Mouse (Mus musculus): ENCODE measurements around the gene Zswim7.
"Not testable (repeated sequence)": the region's sequence is repeated elsewhere in the genome, so short reads cannot be mapped to it uniquely, and the experiment has no call there.

Zswim7 gene

DNA sequence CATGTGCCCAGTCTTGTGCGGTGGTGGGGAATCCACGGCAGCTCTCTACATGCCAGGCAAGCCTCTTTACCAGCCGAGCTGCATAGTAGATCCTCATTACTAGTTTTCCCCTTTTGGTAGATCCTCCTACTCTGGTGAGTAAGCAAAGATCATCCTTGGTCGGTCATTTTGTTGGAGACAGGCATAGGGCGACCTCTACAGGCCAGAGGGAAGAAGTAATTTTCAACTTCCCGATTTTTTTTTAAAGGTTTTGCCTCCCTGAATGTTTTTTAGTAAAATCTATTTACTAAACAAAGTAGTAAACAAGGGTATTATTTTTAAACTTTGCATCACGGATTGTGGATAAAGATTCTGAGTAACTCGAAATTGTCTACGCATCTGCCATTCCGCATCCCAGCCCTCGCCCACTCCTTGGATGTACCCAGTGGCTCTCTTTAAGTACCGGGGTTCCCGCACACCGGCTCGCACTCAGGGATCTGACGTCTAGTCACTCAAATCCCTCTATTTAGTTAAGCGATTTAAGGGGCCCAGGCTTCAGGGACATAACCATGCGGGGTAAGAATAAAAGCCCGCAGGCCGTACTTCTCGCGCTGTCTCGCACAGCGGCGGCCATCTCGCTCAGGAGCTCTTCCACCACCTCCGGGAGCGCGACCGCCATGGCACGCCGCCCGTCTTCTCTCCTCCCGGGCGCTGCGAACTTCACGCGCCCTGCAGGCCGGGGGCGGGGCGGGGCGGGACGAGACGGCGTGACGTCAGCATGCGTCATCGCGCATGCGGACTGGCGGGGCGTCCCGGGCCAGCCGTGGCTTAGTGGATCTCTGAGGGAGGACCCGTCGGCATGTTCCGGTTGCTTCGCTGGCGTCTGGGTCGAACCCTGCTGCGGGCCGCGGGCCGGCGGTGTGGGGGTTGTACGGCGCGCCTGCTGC, at the start of gene Zswim7, which contains the start of gene Ttc19:
Zswim7 (minus strand) TSS at position 701 of the 926 bp plus-strand sequence.
Ttc19 (plus strand) TSS at position 799 of the 926 bp plus-strand sequence.
- DNase-seq (ENCODE audit: low read depth, low spot score), result peak; percentile 95

DNA sequence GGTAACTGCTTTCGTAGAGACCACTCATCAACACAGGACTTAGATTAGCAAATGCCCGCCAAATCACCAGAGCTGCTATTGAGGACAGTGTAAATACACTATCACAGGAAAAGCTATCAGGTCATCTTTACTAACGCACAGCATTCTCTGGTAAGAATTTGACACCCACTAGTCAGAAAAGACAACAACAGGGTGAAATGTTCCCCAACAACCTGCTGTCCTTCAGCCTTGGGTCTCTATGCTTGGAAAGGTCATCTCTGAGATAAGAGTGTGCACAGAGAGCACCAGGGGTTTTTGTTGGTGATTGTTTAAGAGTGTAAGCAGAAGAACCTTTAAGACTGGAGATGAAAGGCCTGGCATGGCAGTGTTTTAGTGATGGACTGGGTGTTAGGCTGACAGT, 42.5 kb upstream of the Zswim7 start:
- no peak for DNase-seq (ENCODE audit: low read depth, low spot score)

DNA sequence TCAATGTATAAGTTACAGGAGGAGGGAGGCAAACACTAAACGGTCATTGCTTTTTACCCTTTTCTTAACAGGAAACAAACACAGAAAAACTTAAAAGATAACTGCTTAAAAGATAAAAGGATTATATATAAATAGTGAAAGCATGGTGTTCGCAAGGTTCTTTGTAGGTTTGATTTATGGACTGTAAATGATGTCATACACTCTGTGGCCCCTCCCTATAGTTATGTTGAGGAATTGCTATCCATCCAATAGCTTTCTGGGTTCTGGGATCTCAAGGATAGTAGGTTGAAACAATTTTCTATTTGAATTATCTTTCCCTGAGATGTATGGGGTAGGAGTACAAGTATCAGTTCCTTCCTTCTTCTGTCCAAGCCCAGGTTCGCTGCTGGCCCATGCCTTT, 38.9 kb upstream of the Zswim7 start:
- no peak for DNase-seq (ENCODE audit: low read depth, low spot score)

- DNase-seq (ENCODE audit: low read depth, low spot score), result peak; percentile 92
Measured at GRCm38 (mm10) chr11:62317746-62318145, 36.6 kb upstream of the Zswim7 start.

DNA sequence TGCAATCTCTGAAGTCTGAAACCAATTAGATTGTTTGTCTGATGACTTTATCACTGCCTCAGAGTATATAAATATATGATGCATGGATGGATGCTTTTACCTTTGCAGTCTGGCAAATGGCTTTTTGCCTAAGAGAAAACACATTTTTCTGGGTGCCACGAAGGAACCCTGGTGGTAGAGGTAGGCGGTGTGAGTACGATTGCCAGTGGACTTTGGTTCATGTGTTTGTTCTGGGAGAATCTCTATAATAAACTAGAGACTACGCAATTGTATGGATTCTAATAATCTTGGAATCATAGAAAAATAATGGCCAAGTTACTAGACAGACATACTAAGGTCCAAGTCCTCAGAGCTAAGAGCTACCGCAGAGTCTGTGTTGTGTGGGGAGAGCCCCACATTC, 33.8 kb upstream of the Zswim7 start:
- DNase-seq (ENCODE audit: low read depth, low spot score), result no peak

- DNase-seq (ENCODE audit: low read depth, low spot score), result no peak
Measured at GRCm38 (mm10) chr11:62309296-62309695, 28.1 kb upstream of the Zswim7 start.

DNA sequence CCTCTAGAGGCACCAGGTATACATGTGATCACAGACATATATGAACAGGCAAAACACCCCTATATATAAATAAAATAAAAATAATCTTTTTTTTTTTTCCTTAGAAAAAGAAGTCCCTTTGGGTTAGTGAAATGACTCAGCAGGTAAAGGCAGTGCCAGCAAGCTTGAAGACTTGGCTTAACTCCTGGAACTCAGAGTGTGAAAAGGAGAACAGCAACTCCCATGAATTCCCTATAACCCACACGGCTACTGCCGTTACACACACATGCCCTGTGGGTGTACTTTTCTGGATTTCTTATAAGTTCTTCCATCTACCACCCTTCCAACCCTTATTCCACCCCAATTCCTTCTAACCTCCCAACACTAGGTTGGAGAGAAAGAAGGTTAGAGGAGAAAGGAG, 24.7 kb upstream of the Zswim7 start:
- DNase-seq (ENCODE audit: low read depth, low spot score), result peak; percentile 87

DNA sequence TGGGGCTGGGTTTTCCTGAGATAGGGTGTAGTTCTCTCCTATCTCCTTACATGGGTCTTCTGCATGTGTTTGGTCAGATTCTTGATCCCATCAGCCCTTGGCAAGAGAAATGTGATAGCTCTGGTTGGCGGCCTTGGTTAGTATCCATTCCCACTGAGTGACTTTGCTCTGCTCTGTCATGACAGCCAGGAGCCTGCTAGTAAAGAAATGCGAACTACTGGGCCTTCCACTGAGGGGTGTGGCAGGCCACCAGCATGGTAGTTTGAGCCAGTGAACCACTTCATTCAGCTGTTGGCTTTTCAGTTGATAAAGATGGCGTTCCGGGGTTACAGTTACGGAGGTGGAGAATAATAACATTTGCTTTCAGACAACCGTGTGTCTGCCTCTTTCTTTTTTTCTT, 17.7 kb upstream of the Zswim7 start:
- no peak for DNase-seq (ENCODE audit: low read depth, low spot score)

- no peak for DNase-seq (ENCODE audit: low read depth, low spot score)
Measured at GRCm38 (mm10) chr11:62294121-62294520, 12.9 kb upstream of the Zswim7 start.

DNA sequence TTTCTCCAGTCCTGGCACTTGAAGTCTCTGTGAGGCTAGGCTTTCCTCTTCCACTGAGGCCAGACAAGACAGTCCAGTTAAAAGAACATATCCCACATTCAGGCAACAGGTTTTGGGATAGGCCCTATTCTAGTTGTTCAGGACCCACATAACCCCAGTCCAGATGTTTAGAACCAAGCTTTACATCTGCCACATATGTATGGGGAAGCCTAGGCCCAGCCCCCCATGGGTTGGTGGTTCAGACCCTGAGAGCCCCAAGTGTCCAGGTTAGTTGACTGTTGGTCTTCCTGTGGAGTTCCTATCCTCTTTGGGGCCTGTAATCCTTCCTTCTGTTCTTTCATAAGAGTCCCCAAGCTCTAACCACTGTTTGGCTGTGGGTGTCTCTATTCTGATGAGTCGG, 6.5 kb upstream of the Zswim7 start:
- DNase-seq (ENCODE audit: low read depth, low spot score), result no peak

- no peak for DNase-seq (ENCODE audit: low read depth, low spot score)
Measured at GRCm38 (mm10) chr11:62285020-62285419, 3.8 kb upstream of the Zswim7 start.

DNA sequence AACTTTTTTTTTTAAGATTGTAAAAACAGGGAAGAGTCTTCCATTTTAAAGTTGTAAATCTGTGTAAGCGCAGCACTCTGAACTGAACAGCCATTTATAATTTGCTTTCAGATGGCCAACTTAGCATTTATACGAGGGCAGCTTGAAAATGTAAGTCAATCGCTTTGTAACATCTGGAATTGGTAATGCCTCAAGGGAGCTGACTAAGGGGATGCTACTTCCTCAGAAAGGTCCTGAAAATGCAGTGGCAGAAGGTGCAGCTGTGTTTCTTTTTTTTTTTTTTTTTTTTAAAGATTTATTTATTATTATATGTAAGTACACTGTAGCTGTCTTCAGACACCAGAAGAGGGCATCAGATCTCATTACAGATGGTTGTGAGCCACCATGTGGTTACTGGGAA, 2.8 kb upstream of the Zswim7 start:
- not testable (repeated sequence) for DNase-seq (ENCODE audit: low read depth, low spot score)

DNA sequence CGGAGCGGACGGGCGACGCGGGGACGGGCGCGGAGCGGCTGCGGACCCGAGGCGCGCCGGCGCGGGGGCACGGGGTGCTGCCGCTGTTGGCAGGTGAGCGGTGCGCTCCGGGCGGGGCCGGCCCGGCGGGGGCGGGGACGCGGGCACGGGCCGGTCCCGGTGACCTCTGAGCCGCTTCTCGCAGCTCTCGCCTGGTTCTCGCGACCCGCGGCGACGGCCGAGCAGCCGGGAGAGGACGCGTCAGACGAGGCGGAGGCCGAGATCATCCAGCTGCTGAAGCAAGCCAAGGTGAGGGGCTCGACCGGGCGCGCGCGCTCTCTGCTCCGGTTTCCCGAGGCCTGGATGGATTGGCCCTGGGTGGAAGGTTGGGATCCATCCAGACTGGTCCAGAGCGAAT, 424 bp upstream of the Zswim7 start:
- DNase-seq (ENCODE audit: low read depth, low spot score), result no peak

DNA sequence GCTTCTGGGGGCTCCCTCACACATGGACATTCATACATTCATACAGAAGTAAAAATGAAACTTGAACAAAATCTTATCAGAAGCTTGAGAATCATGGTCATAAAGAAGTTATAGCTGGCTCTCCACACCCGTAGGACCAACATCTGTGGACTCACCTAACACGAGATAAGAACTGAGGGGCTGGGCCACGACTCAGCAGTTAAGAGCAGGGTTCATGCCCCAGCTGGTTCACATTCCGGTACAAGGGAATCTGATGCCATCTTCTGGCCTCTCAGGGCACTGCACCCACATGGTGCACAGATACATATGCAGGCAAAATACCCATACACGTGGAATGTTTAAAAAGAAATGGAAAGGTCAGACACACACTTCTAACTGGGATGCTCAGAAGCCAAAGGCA, 3.1 kb downstream of the Zswim7 start:
- DNase-seq (ENCODE audit: low read depth, low spot score), result peak; percentile 36

DNA sequence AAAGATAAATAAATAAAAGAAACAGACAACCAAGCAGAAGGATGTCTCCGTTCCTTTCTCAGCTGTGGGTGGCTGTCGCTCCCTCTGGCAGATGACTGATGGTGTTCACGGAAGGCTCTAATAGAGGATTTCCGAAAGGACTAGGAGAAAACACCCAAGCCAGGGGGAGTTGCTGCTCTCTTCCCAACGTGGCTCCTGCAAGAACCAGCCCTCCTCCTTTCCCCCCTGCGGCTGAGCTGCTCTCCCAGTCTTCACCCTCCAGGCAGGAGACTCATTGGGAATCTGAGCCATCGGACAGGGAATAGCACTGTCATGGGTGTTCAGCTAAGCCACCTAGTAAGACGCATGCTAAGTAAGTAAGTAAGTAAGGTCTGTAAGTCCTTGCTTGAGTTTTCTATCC, 4.1 kb downstream of the Zswim7 start:
- DNase-seq (ENCODE audit: low read depth, low spot score), result no peak

DNA sequence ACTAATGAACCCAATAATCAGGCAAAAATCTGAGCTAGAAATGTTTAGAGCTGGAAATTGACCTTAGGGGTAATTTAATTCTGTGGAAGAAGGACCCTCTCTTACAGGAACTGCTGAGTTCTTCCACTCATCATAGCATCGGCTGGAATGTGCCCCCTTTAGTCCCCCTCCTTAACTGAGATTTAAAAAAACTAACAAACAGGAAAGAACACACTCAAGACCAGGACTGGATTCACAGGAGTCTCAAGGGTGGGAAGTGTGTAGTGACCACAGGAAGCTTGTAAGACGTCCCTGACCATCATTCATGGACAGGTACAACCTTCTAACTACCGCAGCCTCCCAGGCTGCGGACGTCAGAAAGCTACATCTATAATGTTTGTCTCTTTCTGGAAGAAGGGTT, 10.3 kb downstream of the Zswim7 start:
- no peak for DNase-seq (ENCODE audit: low read depth, low spot score)

DNA sequence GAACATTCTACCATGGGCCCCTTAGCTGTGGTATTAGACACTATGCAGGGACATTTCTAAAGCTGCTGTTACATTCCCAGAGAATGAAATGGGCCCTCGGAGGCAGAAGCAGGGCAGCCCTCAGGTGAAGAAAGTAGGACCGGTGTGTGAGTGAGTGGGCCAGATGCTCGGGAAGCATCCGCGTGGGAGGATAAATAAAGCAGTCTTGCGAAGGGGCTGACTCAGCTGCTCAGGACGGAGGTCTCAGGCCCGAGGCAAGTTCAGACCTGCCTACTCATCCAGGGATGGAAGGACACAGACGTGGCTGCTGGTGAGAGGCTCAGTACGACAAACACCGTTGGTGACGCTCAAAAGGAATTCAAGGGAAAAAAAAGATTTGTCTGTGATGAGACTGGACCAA, 12.1 kb downstream of the Zswim7 start:
- DNase-seq (ENCODE audit: low read depth, low spot score), result no peak

- no peak for DNase-seq (ENCODE audit: low read depth, low spot score)
Measured at GRCm38 (mm10) chr11:62268381-62268780, 12.8 kb downstream of the Zswim7 start.

- no peak for DNase-seq (ENCODE audit: low read depth, low spot score)
Measured at GRCm38 (mm10) chr11:62266466-62267214, 14.5 kb downstream of the Zswim7 start.

GRCm38 (mm10) chr11:62265642-62266041, 15.5 kb downstream of the Zswim7 start:
- no peak for DNase-seq (ENCODE audit: low read depth, low spot score)

GRCm38 (mm10) chr11:62264018-62264417, 17.2 kb downstream of the Zswim7 start:
- DNase-seq (ENCODE audit: low read depth, low spot score), result no peak

DNA sequence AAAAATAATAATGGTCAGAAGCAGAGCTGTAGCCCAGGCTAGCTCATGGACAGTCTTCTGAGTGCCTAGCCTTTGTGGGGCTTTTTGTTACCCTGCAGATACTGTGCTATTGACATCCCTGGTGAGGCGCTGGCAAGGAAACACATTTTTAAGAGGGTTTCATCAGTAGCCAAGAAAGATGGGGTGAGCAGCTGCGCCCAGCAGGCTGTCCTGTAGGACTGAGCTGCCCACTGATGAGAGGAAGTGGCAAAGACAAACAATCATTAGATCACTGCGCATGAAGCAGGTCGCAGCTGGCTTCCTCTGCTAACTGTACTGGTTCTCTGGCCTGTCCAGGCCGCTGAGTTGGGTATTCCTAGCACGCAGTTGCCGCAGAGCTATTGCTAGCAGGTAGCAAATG, 17.6 kb downstream of the Zswim7 start:
- peak; percentile 50 for DNase-seq (ENCODE audit: low read depth, low spot score)

DNA sequence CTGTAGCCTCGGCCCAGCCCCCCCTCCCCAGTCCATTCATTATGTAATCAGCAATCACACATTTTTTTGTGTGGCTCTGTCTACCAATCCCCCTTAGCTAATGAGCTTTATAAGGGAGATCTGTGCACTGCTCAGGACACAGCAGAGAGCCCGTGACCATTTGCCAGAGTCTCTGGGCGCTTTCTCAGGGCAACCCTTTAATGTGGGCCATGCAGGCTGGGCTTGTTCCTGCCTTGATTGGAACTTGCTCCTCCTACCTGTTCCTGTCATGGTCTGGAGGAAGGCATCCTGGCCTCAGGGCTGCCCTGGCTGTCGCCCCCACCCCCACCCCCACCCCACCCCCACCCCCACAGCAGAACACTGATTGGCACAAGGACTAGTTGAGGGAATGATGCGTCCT, 22.0 kb downstream of the Zswim7 start:
- DNase-seq (ENCODE audit: low read depth, low spot score), result peak; percentile 27
